Mouse (Mus musculus) bone marrow macrophage, adult 2 months (primary cell): ENCODE measurements around the gene Chst8. TPM values are rescaled to one million over a fixed set of nuclear protein-coding genes. Genes with fewer than 3 reads are reported as not detected.

Experiments used
- H3K27ac ChIP-seq: 2 replicates; pipeline ENCODE4 v1.5.1; 2012; ENCODE audit warnings: low read depth, low read length; ENCODE audit not compliant: insufficient read depth
- H3K4me1 ChIP-seq: 2 replicates; pipeline ENCODE4 v1.6.1; 2012; ENCODE audit warnings: low read length; ENCODE audit not compliant: control insufficient read depth, insufficient read depth
- H3K4me3 ChIP-seq: 2 replicates; pipeline ENCODE4 v1.5.1; 2012; ENCODE audit warnings: mild to moderate bottlenecking, low read length, moderate library complexity; ENCODE audit not compliant: insufficient read depth
- CTCF ChIP-seq: IDR thresholded peaks from 2 replicates; pipeline ENCODE4 v1.5.1; 2012; ENCODE audit warnings: low read depth, mild to moderate bottlenecking, low read length, moderate library complexity
- POLR2A ChIP-seq: IDR thresholded peaks from 2 replicates; pipeline ENCODE4 v1.6.1; 2012; ENCODE audit warnings: mild to moderate bottlenecking, low read depth, low read length, borderline replicate concordance
- polyA plus RNA-seq: library from polyadenylated mRNA; stranded (reverse); fragments of >200 nt; gene quantifications from 2 replicates; pipeline ENCODE4 v1.2.4, GENCODE M21; 2012; ENCODE audit not compliant: missing spikeins, insufficient read depth, insufficient read length

Gene Chst8
- polyA plus RNA-seq, 1 experiment = not detected

DNA sequence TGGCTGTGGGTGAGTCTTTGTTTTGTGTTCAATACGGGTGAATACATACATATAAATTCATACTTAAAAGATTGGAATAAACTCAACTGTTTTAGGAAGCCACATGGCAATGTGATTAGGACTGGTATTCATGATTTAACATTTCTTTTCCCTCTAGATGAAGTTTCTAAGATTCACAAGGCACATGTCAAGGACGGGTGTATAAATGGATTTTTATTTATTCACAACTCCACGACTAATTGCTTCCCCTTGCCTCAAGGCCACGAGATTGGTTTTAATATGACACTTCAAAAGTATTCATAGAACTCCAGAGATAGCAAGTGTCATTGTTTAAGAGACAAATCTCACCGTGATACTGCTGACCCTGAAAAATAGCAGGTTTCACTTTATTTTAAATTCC is 155.9 kb downstream of the Chst8 start, which contains the start of gene Kctd15:
Gene Kctd15 (minus strand): TSS at position 101 of the 400 bp plus-strand sequence.
- Histone ChIP-seq H3K4me3 (peak within 1 kb of the TSS; percentile 61), H3K27ac (no peak within 1 kb of the TSS), H3K4me1 (no peaks in the 10 kb centered on the region)
- no peak for TF ChIP-seq POLR2A
- TF ChIP-seq CTCF = no peak

DNA sequence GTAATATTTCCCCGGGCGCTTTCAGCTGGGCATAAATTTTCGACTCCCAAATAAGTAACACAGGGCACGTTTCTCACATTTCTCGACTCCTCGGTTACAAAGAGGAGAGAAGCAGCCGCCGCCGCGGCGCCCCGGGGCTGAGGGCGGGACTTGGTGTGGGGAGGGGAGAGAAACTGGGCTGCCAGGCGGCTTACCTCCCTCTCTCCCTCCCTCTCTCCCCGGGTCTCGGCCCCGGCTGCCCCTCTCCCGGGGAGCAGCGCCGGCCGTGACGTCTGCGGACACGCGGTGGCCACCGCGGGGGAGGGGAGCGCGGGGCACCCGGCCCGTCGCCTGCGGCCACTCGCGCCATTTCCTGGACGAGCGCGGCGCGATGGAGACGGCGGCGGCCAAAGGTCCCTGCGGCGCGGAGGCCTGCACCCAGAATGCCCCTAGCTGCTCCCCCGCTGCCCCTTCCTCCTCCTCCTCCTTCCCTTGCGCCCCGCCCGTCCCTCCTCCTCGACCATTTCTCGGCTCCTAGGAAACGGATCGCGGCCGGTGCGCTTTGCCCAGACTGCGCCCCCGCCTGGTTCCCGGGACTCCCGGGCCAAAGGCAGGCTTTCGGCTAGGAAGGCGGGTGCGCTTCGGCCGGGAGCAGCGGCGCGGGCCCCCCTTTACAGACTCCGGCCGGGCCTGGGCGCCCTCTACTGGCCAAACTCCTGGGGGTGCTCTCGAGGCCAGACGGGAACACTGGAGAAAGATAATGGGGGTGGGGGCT is 157.2 kb downstream of the Chst8 start:
- no peak for TF ChIP-seq POLR2A
- TF ChIP-seq CTCF = peak; percentile 76
- H3K4me1 ChIP-seq = no peaks in the 10 kb centered on the region
- H3K4me3 ChIP-seq = peak overlapping the region; percentile 61
- no peak overlapping the region for H3K27ac ChIP-seq

DNA sequence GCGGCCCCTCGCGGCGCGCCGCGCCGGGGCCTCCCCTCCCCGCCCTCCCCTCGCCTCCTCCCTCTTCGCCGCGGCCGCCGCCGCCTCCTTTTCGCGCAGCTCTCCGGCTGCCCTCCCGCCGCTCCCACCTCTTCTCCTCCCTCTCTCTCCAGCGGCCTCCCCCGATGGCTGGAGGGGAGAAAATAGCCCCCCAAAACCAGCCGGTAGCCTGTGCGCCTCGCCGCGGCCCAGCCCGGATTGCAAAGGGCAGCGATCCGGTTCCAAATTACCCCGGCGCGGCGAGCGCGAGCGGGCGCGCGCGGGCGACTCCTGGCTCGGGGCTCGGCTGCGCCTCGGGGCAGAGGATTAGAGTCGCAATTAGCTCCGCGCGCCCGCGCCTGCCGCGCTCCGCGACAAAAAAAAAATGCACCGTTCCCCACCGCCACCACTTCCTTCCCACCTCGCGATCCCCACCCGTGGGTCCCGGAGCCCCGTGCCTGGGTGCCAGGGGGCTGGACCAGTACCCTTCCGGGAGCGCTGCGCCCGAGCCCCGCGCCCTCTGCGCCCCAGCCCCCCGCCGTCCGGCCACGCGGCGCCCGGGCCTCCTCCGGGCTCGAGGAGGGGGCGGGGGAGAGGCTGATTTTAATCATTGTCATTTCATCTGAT is 157.9 kb downstream of the Chst8 start:
- Histone ChIP-seq H3K27ac (no peak overlapping the region), H3K4me1 (no peaks in the 10 kb centered on the region), H3K4me3 (peak overlapping the region; percentile 61)
- TF ChIP-seq CTCF (no peak), POLR2A (no peak)

DNA sequence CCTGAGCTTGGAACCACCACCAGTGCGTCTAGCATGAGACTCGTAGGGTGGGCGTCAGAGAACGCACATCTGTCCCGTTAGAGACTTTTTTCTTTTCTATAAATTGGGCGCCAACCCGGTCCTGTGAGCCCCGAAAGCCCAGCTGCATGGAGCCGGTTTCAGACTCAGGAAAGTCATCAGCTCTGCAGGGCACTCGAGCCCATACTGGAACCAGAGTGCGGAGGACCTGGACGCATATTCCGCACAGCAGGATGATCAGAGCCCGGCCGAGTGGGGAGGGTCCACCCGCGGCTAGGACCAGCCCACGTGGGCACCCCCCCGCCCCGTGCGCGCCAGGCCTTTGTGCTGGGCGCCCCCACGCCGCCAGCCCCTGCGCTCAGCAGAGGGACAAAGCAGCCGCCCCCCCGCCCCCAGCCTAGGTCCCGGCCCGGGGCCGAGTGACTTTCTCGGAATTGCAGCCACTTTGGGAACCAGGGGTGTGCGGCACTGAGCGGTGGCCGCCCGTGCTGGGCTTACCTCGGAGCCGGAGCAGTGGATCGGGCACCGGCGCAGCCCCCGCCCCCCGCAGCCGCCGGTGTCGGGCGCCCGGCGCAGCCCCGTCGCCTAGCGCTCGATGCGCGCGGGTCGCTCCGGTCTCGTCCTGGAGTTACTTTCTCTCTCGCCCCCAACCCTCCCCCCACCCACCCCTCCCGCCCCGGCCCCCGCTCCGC is 158.6 kb downstream of the Chst8 start:
- H3K4me3 ChIP-seq = no peak overlapping the region
- H3K4me1 ChIP-seq = no peaks in the 10 kb centered on the region
- TF ChIP-seq POLR2A = no peak
- H3K27ac ChIP-seq = no peak overlapping the region

DNA sequence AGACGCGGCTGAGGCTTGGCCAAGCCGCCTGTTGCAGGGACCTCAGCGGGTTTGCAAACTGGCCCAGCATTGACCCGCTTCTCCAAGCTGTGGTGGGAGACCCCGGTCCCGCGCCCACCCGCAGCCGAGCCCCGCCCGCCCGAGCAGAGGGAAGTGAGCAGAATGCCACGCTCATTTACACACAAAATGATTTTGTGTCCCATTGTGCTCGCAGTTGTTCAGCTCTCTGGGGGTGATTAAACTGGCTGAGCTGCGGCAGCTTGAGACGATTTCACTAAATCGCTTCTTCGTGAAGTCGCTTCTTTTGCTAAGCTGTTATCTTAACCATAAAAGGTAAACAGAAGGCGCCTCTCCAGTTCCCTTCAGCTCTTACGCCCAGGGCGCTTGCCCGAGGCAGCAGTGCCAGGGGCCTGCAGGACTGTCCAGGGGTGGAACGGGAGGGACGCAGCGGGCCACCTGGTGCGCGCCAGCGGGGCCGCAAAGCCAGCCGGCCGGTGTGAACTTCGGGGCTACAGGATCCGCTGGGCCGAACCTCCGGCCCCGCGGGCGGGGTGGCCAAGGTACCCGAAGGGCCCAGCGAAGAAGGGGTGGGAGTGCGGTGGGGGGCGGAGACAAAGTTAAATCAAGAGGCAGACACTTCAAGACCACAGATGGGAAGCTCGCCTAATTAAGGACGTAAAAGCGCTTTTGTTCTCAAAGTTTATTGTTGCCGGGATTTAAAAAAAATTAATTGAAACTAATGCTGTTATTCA is 159.6 kb downstream of the Chst8 start:
- Histone ChIP-seq H3K4me3 (no peak overlapping the region), H3K4me1 (no peaks in the 10 kb centered on the region), H3K27ac (no peak overlapping the region)
- no peak for TF ChIP-seq POLR2A
- no peak for TF ChIP-seq CTCF

DNA sequence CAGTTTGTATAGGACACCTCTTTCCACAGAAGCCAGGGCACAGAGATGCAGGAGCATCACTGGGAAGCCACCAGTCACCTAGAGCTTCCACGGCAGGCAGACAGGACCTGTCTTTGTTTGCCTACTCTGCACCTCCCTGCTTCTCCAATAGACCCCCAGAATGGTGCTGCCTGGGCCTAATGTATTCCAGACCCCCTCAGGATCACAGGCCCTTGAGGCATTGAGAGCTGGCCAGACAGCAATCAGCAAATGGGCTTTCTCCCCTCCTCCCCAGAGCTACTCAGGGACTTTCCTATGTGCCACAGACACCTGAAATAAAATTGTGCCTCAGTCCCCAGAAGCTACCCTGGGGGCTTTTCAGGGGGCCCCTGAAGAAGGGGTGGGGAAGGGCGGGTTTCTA is 161.1 kb downstream of the Chst8 start:
- Histone ChIP-seq H3K27ac (no peak overlapping the region), H3K4me1 (no peaks in the 10 kb centered on the region), H3K4me3 (no peak overlapping the region)
- no peak for TF ChIP-seq POLR2A
- TF ChIP-seq CTCF = no peak

DNA sequence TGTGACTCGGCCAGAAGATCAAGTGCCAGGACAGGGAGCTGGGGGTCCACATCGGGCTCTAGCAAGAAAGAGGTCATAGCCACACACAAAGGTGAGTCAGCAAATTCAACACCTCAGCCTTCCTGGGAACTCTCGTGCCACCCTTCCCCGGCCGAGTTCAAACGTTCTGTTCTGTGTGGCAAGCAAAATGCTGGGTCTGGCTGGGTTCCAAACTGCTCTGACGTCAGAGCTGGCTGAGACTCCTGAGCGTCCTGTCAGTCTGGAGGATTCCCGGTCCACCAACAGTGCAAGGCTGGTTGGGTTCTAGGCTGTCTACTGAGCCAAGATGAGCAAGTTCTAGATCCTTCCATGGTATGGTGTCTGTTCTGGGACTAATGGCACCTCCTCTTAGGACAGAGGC is 165.5 kb downstream of the Chst8 start:
- TF ChIP-seq CTCF = no peak
- TF ChIP-seq POLR2A = no peak
- H3K4me1 ChIP-seq = no peaks in the 10 kb centered on the region

DNA sequence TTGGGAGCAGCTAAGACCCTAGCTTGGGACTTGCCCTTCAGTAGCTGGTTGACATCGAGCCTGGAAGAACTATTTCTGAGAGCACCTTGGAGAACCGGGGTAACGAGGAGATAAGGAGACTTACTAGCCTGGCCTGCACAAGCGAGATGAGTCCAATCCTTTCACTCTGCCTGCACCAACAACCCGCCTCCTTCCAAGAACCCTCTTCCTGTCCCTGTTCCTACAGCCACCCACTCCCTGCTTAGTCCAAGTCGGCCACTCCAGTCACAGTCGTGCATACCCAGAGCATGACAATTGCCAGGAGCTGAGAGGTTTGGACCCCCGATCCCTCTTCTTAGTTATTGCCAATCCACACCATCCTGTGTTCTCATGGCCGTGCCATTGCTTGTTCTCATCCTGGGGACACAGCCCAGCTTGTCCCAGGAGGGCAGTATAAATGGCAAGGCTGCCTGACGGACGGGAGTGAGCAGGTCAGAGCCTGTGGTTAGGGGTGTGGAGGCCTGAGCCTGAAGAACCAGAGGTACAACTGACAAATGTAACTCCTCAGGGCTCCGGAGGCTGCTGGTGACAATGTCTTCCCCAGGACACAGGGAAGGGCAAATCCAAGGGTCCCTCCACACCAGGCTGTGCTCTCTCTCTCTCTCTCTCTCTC is 166.2 kb downstream of the Chst8 start:
- Histone ChIP-seq H3K27ac (no peak overlapping the region), H3K4me3 (no peak overlapping the region), H3K4me1 (no peaks in the 10 kb centered on the region)
- TF ChIP-seq CTCF (no peak), POLR2A (no peak)

More for the DNA sequence above, 165.5 kb downstream of the Chst8 start:
- no peak overlapping the region for H3K27ac ChIP-seq
- H3K4me3 ChIP-seq = no peak overlapping the region

DNA sequence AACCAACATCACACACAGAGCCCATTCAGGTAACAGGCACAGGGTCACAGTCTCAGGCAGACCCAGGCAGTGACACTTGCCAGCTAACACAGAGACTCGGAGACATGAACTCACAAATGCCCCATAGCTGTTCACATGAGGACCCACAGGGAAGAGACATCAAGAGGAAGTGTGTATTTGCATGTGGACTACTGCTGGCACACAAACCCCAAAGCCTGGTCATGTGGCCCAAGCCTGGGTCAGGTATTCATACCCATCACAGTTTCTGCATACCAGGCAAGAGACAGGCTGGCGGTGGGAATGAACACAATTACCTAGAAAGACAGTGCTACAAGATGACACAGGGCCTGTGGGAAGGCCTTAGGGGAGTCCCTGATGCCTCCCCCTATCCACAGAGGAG is 166.9 kb downstream of the Chst8 start:
- TF ChIP-seq CTCF (no peak), POLR2A (no peak)
- H3K4me1 ChIP-seq = no peaks in the 10 kb centered on the region
- H3K27ac ChIP-seq = no peak overlapping the region
- no peak overlapping the region for H3K4me3 ChIP-seq
